Mouse (Mus musculus) right cerebral cortex, postnatal 10 days (tissue): Measurements from ENCODE around the gene Synj1.

Experiments used
- DNase-seq, 2 experiments: peaks; one replicate each; pipeline ENCODE4 v3.0.0; 2021; ENCODE audit warnings: low spot score in 2 of 2

Gene Synj1

DNA sequence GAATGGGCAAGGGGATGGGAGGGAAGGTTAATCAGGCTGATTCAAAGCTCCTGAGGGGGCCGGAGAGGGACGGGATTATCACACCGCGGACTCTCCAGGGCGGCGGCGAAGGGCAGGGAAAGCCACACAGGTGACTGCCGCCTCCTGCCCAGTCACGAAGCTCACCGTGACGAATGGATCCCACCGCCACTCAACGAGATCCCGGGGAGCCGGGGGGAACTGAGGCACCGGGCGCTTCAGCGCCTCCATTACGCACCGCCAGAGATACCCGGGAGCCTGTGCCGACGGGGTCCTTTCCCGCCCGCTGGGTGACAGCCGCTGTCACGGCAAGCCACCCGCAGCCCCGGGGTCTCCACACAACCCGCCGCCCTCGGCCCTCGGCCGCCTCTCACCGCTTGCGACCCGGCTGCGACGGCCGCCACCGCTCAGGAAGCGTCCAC, 507 bp downstream of the Synj1 start:
- no peak for DNase-seq

DNA sequence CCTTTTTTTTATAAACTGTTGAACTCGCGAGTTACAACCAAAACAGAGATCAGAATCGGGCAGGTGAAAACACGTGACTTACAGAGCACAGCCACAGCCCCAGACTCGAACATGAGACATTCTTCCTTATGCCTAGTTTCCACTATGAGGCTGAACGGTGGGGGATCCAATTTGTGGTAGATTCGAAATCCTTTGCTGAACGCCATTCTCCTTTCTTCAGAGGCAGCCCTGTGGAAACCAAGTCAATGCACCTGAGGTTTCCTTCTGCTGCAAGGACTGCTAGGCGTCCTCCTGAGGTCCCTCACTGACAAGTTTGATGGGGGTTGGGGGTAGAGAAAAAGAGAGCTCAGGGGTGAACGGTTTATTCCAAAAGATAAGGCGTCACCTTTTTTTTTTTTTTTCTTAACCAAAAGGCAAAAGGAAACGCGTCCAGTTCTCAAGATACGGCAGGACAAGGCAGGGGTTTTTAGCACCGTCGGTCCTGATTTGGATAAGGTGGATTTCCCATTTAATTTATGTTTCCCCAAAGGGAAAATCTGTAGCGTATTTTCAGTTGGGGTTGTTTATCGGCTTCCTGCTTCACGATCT, 1.1 kb downstream of the Synj1 start:
- peak in 1 of 2 experiments; percentile 54 for DNase-seq

DNA sequence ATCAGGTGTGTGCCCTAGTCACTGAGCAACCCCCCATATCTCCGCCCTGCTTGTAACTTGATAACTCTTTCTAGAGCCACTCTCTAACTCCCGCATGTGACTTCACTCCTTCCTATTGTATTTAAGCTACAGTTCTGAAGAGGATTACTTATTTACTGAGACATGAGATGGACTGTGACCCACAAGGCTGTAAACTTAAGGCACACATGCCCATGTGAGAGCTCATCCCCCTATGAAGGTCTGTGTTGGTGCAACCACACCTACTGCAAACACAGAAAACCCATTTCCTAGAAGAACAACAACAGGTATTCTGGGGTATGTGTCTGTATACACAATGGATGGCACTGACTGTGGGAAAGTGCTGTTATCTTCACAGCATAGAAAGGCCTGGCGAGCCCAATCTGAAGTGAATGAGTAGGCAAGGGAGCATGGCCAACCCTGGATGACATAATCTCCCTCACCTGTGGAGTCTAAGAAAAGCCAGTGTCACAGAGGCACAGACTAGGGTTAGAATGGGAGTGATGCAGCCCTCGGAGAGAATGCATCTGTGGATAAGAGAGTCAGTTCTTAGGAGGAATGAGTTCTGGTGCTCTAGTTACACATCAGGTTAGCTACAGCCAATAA, 6.1 kb downstream of the Synj1 start:
- DNase-seq, result no peak

DNA sequence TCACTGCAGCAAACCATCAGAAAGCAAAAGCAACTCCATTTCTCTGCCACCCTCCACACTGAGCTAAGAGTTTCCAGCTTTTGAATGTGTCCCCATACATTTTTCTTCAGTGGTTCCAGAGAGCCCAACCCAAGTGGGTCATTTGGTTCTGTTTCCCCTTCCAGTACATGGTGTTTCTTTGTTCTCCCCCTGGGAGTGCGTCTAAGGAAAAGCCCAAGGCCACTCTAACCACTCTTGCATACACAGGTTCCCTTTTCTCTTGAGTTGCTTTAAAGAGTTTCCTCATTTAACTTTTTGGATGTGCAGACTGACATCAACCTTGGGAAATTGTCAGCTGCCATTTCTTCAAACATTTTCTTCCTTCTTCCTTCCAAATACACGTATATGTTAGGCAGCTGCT, 10.0 kb downstream of the Synj1 start:
- no peak for DNase-seq

DNA sequence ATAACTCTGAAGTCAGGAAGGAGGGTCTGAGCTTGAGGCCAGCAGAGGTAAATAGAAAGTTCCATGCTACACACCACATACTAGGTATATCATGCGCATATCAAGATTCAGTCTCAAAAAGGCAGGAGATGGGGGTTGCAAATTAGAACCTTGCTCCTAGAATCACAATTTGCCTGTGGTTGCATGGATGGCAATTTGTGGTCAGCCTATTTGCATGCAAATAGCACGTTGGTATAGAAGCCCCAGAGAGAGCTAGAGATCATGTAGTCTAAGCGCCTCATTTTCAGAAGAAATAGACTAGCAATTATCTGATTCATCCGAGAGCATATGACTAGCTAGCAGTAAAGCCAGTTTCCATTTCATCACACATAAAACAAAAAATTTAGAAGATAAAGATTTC, 11.3 kb downstream of the Synj1 start:
- DNase-seq, result no peak

DNA sequence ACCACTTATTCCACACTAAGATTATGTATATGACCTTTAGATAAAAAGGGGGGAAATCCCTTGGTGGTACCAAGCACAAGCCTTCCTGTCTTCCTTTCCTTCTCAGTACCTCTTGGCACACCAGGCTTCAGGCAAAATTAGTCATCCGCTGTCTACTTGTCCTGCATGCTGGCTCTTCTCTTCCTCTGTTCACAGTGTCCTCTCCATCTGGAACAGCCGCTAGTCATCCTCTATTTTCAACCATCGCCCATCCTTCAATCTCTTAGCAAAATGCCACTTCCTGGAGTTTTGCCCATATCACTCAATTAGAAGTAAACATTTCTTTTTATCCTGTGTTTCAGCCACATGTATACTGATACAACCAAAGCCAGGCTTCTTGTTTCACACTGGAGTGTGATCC, 13.3 kb downstream of the Synj1 start:
- no peak for DNase-seq

DNA sequence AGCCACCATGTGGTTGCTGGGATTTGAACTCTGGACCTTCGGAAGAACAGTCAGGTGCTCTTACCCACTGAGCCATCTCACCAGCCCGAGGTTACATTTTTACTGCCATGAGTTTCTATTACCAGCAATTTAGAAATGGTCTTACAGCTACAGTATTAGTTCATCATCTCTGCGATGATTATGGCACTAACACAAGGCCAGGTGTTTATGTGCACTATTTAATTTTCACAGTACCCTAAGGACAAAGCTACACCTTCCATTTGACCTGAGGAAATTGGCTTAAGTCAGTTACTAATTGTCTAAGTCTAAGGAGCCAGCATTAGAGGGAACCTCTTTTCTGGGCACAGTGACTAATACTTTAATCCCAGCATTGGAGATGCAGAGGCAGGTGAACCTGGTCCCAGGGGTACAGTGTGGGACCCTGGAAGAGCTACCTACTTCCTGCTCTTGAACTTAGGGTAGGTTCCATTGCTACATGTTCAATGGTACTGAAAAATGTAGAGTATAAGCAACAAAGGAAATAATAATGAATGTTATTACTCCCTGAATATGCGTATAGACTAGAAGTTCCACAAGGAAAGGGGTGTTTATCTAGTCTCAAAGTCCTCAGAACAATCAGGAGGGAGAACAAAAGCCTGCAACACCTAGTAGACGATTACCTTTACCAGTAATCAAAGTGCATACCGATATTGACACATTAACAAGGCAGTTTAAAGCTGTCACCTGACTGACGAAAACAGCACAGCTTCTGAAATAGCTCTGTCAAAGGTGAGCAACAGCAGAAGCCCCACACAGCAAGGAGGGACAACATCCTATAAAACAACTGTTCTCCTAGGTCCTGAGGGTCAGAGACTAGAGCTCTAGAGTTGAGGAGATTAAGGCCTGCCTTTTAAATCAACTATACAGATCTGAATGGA, 14.5 kb downstream of the Synj1 start:
- DNase-seq, result no peak

DNA sequence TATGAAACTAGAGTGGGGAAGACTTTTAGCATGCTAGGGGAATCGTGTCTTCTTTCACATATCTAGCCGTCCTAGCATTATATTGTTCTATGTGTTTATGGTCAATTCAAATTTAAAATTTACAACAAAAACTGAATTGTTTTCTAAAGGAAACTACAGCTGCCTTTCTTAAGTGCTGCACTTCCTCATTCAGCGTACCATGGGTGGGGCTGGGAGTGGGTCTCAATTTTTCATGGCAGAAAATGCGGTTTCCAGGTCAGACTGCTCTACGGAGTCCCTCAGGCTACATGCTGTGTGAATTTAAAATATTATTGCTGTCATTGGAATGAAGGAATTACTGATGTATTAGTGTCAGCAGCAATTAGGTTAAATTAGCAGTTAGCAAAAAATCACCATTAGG, 15.6 kb downstream of the Synj1 start:
- no peak for DNase-seq

DNA sequence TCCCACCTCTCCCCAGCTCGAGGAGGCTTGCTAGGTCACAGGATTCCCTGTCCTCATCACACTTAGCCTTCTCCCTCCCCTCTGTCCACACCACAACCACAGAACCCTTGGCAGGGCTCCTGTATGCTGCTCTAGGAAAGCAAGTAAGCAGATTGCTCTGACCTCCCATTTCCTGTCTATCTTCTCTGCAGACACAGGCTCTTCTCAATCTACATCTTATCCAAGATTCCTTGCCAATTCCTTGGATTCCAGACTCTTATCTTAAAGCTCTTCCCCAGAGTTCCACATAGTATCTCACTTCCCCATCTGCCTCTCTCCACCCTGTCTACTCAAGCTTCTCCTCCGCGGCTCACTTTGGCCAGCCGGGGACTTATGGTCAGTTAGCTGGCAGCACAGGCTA, 16.1 kb downstream of the Synj1 start:
- DNase-seq, result no peak

DNA sequence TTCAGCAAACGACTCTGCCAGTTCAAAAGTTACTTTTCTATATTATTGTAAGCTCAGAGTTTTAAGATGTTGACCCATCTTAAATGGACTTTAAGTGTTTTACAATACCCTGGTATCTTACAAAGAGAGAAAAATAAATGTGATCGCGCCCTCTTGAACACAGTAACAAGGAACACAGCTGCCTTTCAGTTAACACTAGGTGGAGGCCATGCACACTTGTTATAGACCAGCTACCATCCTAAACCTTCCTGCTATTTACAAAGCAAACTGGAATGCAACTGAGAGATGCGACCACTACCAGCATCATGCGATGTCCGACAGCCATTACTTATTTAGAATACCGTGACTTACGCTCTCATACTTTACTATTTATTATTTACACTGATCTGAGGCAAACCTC, 21.9 kb downstream of the Synj1 start:
- no peak for DNase-seq

DNA sequence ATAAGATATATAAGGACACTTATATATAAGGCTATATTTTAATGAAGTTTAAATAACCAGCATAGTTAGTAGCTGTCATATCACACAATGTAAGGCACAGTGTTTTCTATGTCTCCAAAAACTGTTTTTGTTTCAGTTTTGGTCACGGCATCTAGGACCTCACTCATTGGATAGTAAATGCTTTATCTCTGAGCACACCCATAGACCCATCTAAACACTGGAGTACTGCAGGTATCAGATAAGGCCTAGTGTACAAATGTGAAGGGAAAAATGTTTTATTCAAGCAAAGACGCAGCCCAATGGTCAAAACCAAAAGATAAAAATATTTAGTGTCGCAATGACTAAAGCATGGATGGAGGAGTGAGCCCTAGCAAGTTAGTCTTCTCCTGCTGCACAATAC, 22.4 kb downstream of the Synj1 start:
- no peak for DNase-seq

DNA sequence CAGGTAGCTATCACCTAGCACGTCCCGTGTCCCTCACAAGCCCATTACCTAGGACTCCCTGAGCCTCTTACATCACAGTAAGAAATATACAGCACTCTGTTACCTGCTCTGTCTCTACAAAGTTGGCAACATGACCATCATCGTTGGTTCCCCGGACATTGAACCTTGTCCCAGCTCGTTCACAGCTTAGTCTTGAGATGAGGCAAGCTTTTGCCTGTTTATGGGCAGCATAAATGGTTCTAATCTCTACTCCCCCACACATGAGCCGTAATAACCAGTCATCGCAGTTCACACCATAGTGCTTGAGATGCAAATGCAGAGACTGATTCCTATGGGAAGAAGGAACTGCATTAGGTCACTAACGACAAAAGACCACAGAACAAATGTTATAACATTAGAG, 23.1 kb downstream of the Synj1 start:
- no peak for DNase-seq

DNA sequence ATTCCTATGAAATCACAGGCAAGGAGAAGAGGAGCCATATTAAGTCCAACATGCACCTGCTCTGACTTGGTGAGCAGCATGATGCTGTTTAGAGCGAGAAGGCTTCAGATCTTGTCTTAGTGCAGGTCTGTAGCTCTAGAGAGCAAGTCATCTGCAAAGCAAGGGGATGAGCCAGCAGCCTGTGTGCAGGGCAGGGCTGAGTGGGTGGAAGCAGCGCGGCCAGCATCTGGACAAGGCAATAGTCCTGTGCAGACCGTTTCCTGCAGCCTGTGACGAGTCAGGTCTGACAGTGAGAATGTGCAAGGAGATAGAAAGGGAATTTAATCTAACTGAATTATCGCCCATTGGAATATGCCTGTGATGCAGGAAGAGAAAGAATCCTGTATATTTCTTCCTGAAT, 40.1 kb downstream of the Synj1 start:
- no peak for DNase-seq

DNA sequence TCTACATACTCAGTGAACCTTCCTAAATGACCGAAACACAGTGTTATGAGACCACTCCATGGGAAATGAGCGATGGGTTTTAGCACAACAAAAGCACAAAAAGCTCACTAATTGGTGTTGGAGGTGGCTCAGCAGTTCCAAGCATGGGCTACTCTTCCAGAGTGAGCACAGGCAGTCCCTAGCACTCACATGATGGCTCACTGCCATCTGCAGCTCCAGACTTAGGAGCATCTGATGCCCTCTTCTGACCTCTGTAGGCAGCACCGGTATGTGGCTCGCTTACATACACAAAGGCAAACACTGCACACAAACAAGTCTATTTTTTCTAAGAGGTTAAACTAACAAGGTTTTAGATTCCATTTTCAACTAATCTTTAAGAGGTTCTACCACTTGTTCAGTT, 44.9 kb downstream of the Synj1 start:
- no peak for DNase-seq

DNA sequence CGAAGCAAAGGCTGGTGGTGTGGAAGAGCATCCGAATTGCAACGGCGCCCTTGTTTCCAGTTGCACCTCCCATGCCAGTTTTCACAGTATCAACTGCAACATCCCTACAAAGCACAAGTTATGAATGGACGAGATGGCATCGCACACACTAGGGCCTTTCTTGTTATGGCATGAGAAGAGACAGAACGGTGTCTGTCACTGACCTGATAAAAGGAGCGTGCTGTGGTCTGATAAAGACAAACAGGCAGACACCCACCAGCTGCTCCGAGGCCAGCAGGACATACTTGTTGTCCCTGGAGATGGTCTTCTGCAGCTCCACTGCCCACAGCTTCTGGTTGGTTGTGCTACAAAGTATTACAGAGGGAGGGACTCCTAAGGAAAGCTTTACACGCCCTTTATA, 46.8 kb downstream of the Synj1 start:
- no peak for DNase-seq

DNA sequence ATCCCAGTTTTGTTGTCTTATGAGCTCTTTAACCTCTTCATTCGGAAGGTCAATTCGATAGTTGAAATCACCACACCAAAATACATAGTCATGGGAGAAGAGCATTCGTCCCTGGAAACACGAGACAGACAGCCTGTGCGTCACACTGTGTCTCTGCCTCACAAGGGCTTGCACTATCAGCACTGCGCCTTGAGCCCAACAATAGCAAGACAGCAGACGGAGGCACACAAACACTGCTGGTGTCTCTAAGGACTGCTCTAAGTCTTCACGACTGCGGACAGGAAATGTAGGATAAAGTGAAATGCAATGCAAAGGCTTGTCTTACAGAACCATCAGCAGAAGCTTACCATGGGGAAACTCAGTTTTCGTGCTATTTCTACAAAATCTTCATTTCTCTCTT, 47.2 kb downstream of the Synj1 start:
- DNase-seq, result no peak

DNA sequence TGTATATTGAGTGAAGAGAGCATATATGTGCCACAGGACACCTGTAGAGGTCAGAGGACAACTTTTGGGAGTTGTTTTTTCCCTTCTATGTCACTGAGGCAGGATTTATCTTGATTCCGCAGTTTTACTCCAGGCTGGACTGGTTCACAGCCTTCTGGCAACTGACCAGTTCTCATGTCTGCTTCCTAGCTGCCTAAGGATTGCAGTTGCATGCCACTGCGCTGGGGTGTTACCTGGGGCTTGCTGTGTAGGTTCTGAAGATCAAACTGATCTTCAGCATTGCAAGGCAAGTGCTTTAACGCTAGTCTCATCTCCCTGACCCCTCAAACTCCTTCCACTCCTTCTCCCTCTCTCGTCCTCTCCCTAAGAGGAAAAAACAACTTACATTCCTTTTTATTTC, 47.9 kb downstream of the Synj1 start:
- DNase-seq, result no peak

DNA sequence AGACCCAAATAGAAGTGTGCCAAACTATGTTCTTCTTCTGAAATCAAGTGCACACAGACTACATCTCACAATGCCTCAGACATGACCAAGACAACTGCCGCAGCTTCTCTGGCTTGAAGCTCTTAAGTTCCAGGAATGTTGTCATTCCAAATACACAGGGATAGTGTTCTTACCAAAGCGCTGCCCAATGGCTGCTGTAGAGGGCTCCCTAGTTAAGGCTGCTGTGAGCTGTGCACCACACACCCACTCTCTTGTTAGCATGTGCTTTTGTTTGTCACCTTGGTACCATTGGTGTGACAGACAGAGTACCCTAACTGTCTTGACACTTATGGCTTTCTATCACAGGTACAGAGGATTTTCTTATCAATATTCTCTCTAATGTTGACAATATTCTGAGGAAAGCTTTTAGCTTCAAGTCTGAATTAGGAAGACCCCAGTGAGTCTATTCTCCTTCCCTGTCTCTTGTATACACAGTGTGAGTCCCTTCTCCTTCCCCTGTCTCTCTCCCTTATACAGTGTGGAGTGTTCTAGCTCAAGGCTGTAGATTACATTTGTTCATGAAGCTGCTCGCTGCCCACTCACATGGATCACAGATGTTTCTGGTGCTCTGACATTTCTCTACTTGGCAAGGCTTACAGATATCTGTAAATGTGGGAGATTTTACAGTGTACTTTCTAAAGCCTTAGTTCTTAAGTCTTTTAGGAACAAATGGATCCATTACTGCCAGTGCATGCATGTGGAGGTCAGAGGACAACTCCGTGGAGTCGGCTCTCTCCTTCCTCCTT, 52.6 kb downstream of the Synj1 start:
- no peak for DNase-seq

DNA sequence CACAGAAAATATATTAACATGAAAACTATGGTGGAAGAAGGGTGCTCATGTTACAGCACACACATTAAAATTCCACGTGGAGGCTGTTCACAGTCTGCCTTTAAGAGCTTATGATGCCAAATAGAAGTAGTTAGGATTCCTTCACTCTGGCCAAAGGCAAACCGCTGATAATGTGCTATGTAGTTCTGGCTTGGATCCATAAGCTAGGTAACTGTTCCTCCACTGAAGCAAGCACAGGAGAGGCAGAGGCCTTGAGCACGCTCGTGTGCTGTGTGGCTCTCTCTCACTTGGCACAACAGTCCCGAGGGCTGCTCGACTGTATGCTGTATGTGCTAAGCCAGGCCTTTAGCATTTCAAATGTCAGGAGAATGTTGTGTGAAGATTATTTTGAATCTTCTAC, 55.6 kb downstream of the Synj1 start:
- DNase-seq, result no peak

DNA sequence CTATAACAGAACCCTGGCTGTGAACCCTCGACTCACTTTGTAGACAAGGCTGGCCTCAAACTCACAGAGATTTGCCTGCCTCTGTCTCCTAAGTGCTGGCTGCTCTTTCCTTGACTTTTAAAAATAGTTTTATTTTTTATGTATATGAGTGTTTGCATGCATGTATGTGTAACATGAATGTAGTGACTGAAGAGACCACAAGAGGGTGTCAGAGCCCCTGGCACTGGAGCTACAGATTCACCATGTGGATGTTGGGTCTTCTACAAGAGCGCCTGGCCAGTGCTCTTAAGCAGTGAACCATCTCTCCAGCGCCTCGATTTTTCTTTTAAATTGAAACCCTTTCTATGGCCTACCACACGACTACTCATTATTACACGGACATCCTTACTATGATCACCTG, 57.3 kb downstream of the Synj1 start:
- DNase-seq, result no peak

DNA sequence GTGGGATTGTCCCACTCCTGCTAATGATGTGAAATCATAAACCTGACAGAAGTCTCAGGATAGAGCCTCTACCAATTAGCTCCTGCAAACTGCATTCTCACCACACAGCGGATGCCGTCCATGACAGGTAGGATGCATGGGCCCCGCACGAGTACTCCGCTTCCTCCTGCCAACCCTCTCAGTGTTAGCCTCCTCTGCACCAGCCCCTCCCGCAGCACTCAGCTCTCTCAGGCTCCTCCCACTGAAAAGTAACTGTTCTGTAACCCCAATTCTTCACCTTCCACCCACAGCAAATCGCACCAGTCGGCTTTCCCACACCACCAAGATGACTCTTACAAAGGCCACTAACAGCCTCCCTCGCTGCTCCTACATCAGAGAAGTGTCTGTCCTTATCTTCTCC, 58.0 kb downstream of the Synj1 start:
- no peak for DNase-seq

DNA sequence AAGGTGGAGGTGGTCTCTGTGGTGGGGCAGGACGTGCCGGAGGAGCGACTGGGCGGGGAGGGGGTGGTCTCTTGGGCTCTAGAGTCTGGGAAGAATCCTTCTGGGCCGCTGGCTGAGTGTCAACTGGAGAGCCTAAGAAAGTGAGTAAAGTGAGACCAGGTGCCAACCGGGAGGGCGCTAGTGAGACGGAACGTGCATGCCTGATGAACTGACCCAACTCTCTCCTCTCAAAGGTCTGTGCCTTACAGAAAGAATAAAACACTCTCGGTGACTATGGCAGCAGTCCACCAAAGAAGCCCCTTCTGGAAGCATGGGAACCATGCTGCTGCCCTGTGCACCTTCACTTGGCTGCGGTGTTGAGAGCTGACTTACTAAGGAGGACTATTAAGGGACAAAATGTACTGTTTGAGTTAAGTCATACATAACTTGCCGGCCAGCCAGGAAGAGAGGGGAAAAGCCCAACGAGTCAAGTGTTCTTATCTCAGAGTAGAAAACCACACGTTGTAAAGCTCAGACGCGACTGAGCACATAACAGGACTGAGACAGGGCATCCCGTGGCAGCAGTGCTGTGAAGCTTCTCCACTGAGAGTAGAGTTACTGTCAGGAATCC, 60.6 kb downstream of the Synj1 start:
- DNase-seq, result no peak
